Mouse (Mus musculus): ENCODE results near the gene Tmem230. TPM values are rescaled to one million over a fixed set of nuclear protein-coding genes. Genes with fewer than 3 reads are reported as not detected.

Tmem230 gene
- polyA plus RNA-seq (2014; fragmentation: Illumina TruSeq; extraction: RNeasy Lipid Tissue Mini Kit (QIAGEN cat#74804); ENCODE audit: low read depth, low replicate concordance), result 77.9 TPM

GRCm38 (mm10) chr2:132247539-132248313 is at the start of gene Tmem230:
TSS of gene Tmem230 (minus strand) at chr2:132247807.

GRCm38 (mm10) chr2:132262879-132263398 is 15.3 kb upstream of the Tmem230 start, which contains the start of gene Cds2:
TSS of gene Cds2 (plus strand) at chr2:132263148.

GRCm38 (mm10) chr2:132252542-132253528 is 5.2 kb upstream of the Tmem230 start, which contains the start of gene Pcna:
TSS of gene Pcna (minus strand) at chr2:132253314.

Other genes with a start within 250 kb of the Tmem230 start
- gene Rassf2, start 217.5 kb downstream of the Tmem230 start, polyA plus RNA-seq (2014; fragmentation: Illumina TruSeq; extraction: RNeasy Lipid Tissue Mini Kit (QIAGEN cat#74804); ENCODE audit: low read depth, low replicate concordance), result 5.6 TPM
- gene Slc23a2, start 102.7 kb downstream of the Tmem230 start, polyA plus RNA-seq (2014; fragmentation: Illumina TruSeq; extraction: RNeasy Lipid Tissue Mini Kit (QIAGEN cat#74804); ENCODE audit: low read depth, low replicate concordance), result 43.1 TPM
- 258 TPM for gene Pcna, start 5.5 kb upstream of the Tmem230 start, polyA plus RNA-seq (2014; fragmentation: Illumina TruSeq; extraction: RNeasy Lipid Tissue Mini Kit (QIAGEN cat#74804); ENCODE audit: low read depth, low replicate concordance)
- gene Cds2, start 15.3 kb upstream of the Tmem230 start, polyA plus RNA-seq (2014; fragmentation: Illumina TruSeq; extraction: RNeasy Lipid Tissue Mini Kit (QIAGEN cat#74804); ENCODE audit: low read depth, low replicate concordance), result 23.0 TPM
- gene Prokr2, start 137.6 kb upstream of the Tmem230 start, polyA plus RNA-seq (2014; fragmentation: Illumina TruSeq; extraction: RNeasy Lipid Tissue Mini Kit (QIAGEN cat#74804); ENCODE audit: low read depth, low replicate concordance), result not detected